Mouse (Mus musculus) mouse embryonic stem cell (cell line): ENCODE measurements around the gene Tmem270.
"Not testable (repeated sequence)": the region's sequence is repeated elsewhere in the genome, so short reads cannot be mapped to it uniquely, and the experiment has no call there.

Source experiments
- in situ Hi-C, 2 experiments: fragments of 300-500 bp; cut with MboI; formaldehyde crosslinking; loops; 1 replicate in 1 of 2; 3 replicates in 1 of 2; pipeline ENCODE4 v1.14.3; 2019 to 2020; ENCODE audit warnings: low sequenced_read_pairs in 2 of 2, low pct_unique_long_range_greater_than_20kb in 1 of 2, mixed read lengths in 1 of 2; ENCODE audit not compliant: unreplicated experiment in 1 of 2

Gene Tmem270

DNA sequence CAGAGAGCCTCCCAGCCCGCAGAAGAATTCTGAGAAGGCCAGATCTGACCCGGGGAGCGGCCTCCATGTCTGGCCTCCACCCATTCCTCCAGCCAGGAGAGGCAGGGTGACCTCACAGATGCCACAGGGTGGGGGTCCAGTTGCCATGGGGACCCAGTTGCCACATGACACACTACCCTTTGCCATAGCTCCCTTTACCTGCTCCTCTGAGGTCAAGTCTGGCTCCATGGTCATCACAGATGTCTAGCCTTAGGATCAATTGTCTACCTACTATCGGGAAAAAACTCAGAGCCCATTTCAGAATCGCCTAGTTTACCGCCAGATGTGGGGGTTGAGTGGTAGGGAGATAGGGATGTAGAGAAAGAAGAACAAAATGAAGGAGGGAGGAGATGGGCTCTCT, at the start of gene Tmem270:
Gene Tmem270, minus strand, starts transcription at position 101 of the 400 bp plus-strand sequence.
- in situ Hi-C loops = loop anchor here (10.0 to 25.0 kb wide), 3 partner anchors 122 to 381 kb away; no protein-coding TSS in a partner anchor

- in situ Hi-C loops = no loop called here
These were observed 49.0 kb upstream of the Tmem270 start for GRCm38 (mm10) chr5:134955491-134955890.

DNA sequence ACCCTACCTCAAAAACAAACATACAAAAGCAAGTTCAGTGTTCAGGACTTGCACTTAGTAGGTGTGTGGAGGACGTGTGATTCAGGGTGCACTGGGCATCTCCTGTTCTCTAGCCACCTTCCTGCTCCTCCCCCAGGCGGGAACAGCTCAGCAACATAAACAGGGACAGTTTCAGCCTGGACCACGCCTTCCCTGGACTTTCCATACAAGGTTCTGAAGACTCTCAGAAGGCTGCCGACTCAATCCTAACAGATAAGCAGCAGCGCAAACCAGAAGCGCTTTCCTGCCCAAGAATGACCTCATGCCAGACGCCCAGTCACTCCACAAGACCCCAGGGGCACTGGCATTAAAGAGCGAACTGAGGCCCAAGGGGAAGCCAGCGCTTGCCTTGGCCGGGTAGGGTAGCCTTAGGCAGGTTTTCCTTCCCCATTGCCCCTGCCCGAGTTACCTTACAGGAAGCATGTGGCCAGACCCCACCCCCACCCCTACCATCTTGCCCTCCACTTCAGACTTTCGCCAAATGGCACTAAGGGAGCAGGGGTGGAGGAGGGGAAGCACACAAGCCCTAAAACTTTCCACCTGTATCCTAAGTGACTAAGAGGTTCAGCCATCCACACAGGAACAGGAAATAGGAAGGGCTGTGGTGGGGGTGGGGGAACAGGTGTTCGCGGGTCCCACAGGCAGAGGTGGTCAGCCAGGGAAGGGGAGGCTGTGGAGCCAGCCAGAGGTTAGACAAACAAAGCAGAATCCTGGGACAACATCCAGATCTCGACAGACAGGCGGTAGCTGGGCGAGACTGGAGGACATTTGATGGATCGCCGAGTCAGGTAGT, 44.7 kb upstream of the Tmem270 start:
- in situ Hi-C loops = no loop called here

GRCm38 (mm10) chr5:134948085-134948439, 41.5 kb upstream of the Tmem270 start:
- in situ Hi-C loops = no loop called here

DNA sequence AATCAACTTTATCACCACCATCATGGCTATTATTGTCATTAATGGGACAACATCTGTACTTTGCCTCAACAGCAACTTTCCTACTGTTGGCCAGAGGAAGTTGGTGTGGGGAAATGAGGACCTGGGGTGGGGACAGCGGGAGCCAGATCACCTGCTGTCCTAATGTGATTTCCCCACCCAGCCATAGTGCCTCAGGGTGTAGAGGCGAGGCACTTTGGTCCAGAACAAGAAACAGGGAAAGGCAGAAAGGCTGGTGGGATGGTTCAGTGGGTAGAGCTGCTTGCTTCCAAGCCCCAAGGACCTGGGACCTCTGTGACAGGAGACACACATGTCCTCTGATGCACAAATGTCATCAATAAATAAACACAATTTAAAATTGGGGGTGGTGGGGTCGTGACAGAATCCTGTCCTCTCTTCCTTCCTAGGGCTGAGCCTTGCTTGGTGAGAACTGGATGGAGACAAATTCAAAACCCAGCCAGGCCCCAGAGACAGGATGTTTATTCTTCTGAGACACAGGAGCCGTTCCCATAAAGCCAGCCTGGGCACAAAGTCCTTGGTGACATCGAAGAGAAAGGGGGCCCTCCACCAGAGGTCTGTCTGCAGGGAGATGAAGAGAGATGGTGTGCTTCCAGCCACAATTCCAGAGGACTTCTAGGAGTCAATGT, 41.0 kb upstream of the Tmem270 start:
- in situ Hi-C loops = no loop called here

DNA sequence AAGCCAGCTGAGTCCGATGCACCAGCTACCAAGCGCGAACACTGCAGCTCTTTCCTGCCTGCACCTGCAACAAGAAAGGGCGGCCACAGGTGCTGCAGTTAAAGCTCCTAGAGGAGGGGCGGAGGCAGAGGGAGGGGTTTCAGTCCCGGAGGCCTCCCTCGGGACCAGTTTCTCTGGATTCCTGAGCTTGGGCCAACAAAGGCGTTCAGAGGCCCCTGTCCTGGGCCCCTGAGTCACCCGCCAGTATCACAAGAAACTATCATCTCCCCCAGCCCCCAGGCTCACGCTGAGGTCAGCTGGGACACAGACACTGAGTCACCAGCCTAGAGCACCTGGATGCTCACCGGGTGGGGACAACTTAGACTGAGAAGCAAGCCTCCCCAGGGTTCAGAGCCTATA, 40.3 kb upstream of the Tmem270 start, which contains the start of gene Cldn4:
Gene Cldn4, minus strand, starts transcription at position 78 of the 399 bp plus-strand sequence.
- in situ Hi-C loops = no loop called here

DNA sequence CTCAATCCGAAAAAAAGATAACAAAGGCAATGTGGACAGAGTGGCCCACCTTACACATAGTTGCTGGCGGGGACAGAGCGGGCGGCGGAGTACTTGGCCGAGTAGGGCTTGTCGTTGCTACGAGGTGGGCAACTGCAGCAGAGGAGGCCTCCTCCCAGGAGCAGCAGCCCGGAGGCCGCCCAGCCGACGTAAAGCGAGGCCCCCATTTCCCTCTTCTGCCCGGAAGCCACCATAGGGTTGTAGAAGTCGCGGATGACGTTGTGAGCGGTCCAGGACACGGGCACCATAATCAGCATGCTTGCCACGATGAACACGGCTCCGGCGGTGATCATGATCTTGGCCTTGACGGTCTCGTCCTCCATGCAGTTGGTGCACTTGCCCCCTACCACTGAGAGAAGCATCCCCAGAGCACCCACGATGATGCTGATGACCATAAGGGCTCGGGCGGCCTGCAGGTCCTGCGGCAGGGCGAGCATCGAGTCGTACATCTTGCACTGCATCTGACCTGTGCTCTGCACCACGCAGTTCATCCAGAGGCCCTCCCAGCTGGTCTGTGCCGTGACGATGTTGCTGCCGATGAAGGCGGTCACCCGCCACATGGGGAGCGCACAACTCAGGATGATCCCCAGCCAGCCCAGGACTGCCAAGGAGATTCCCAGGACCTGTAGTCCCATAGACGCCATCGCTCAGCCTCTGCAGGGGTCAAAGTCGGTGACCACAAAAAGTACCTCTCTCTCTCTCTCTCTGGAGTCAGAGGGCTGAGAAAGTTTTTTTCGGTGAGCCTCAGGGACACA, 39.7 kb upstream of the Tmem270 start:
- in situ Hi-C loops = no loop called here

DNA sequence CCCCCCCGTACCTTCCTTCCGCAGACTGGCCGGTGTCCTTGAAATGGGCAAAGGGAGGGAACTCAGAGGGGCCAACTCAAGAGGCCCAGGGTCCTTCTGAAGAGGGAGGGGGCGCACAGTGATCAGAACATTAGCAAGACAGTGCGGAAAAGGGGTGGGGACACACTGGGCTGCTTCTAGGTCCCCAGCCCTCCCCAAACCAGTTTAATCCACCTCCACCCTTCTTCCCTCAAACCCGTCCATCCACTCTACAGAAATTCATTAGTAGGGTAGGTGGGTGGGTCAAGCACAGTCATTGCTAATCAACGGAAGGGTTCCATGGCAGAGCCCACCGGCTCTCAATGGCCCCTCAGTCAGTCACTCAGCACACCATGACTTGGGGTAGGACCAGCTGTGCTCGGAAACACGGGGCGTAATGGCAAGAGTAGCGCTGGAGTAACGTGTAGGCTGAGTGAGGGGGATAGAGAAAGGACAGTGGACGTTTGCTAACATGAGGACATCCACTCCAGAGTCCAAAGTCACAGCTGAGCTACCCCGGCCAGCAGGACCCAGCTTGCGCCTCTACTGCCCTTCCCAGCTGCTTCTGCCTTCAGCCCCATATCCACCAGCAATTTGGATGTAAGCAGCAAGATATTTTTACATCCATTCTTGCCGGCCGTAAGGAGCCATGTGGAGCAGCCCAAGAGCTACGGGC, 38.9 kb upstream of the Tmem270 start:
- in situ Hi-C loops = no loop called here

DNA sequence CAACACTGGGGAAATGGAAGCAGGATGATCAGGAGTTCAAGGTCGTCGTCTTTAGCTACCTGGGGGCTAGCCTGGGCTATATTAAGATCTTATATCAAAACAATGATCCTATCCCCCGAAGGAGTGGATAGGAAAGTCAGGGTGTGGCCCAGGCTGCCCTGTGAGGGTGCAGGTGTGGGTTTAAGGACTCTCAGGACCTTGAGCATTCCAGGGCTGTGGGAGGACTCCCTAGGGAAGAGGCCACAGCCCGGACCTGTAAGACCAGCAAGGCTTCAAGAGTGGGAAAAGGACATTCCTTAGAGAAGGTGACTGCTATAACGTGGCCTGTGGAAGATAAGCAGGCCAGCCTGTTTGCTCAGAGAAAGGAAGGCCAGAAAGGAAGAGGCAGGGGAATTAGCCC, 37.6 kb upstream of the Tmem270 start:
- in situ Hi-C loops = no loop called here

GRCm38 (mm10) chr5:134942740-134943139, 36.2 kb upstream of the Tmem270 start:
- in situ Hi-C loops = no loop called here

DNA sequence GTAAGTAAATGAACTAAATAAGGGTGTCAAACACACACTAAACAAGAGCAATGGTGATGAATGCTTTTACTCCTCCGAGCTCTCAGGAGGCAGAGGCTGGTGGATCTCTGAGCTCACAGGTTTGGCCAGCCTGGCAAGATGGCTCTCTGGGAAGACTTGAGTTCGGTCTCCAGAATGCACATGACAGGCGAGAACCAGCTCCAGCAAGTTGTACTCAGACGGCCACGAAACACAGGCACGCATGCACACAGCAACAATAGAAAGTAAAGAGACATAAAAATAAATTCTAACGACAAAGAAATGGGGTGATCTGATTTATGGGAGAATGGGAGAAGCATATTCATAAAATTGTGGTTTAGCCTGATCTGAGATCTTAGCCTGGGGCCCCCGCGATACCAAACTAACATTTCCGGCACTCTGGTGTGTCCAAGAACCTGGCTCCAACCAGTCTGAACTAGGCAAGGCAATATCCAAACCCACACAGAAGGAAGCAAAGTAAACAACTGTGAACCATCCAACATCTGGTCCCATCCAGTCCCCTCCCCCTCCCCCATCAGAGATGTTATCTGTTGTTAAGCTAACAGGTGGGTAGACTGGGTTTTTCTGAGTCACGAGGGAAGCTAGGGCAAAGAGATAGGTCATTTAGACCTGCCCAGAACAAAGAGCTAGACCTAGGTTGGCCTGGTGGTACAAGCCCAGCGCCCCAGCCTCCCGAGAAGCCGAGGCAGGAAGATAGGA, 35.1 kb upstream of the Tmem270 start:
- in situ Hi-C loops = no loop called here

- in situ Hi-C loops = not testable (repeated sequence)
These were observed 33.0 kb upstream of the Tmem270 start for GRCm38 (mm10) chr5:134939554-134939953.

- in situ Hi-C loops = no loop called here
These were observed 32.5 kb upstream of the Tmem270 start for GRCm38 (mm10) chr5:134939069-134939468.

DNA sequence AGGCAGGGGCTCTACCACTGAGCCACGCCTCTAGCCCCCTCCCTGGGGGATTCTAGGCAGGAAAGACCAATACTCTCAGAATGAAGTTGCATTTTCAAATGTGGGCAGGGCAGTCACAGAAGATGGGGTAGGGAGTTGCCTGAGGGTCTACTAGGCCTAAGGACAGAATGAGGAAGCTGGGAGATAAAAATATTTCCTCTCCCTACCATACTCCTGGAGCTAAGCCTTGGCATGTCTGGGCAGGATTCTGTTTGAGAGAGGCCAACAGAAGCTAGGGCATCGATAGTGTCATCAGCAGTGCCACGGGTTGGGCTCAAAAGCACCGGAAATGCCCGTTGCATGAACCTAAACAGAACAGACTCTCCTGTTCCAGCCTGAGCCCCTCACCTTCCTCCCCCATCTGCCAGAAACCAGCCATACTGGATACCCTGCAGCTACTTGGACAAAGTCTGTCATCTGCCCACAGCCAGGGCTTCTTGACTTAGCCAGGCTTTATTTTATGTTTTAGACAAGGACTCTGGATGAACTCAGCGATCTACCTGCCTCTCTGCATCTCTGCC, 30.2 kb upstream of the Tmem270 start:
- in situ Hi-C loops = no loop called here

DNA sequence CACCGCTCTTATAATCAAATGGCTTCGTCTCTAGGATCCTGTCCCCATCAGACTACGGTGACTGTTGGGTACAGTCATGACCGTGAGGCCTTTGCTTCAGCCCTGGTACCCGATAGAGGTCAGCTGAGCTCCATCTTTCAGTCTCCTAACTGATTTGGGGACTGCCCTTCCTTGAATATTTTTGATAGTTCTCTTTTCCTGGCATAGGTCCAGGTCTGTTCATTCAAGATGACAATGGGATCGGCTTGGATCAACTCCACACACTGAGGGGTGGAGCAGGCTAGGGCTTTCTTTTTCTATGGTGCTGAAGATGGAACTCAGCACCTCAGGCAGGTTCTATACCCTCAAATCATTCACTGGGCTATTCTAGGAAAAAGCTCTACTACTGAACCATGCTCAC, 29.5 kb upstream of the Tmem270 start:
- in situ Hi-C loops = no loop called here

- in situ Hi-C loops = loop anchor here in 1 of 2 experiments (5.0 kb wide), 1 partner anchor 33 kb away; no protein-coding TSS in a partner anchor
These were observed 28.1 kb upstream of the Tmem270 start for GRCm38 (mm10) chr5:134934666-134935065.

DNA sequence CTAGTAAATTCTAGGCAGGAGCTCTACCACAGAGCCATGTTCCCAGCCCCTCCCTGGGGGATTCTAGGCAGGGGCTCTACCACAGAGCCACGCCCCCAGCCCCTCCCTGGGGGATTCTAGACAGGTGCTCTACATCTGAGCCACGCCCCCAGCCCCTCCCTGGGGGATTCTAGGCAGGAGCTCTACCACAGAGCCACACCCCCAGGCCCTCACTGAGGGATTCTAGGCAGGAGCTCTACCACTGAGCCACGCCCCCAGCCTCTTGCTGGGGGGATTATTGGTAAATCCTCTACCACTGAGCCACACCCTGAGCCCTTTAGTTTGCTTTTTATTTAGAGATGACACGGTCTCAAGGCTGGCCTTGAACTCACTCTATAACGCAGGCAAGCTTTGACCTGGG, 27.2 kb upstream of the Tmem270 start:
- in situ Hi-C loops = loop anchor here in 1 of 2 experiments (5.0 kb wide), 1 partner anchor 34 kb away; no protein-coding TSS in a partner anchor
